Mouse (Mus musculus): ENCODE data around the gene Arhgef7.
A peak's percentile ranks its signal among the peaks of the same experiment; 100 is the strongest.

The Arhgef7 gene

GRCm38 (mm10) chr8:11703789-11704188, 23.7 kb upstream of the Arhgef7 start:
- Histone ChIP-seq H3K36me3 (ENCODE audit: control insufficient read depth, insufficient read depth, low read length, poor library complexity, severe bottlenecking) (no peaks in the 10 kb centered on the region), H3K27me3 (ENCODE audit: control insufficient read depth, insufficient read depth, low read length, poor library complexity, severe bottlenecking) (0 out of 2 replicates have a peak, but pooled peaks cover 2% of the 10 kb centered on the region)
- no peak for DNase-seq (ENCODE audit: low read depth, low spot score)

DNA sequence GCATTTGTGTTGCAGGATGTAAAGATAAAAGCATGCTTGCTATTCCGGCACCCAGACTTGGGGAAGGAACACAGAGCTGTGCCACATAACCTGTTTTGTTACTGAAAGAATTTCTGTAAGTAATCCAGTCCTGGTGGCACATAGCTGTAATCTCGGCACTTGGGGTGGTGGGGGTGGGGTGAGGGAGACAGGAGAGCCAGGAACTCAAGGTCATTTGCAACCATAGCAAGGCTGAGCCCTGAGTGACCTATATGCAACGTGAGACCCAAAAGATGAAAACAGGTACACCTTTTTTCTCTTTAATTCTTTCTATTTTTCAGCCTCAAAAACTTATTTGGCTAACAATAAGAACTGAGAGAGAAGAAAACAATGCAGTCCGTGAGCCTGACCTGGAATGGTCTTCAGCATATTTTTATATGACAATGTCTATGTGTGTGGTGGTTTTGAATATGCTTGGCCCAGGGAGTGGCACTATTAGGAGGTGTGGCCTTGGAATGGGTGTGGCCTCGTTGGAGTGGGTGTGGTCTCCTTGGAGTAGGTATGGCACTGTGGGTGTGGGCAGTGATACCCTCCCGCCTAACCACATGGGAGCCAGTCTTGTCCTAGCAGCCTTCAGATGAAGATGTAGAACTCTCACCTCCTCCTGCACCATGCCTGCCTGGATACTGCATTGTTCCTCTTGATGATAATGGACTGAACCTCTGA, 22.7 kb upstream of the Arhgef7 start:
- no peak for DNase-seq (ENCODE audit: low read depth, low spot score)
- no peaks in the 10 kb centered on the region for H3K36me3 ChIP-seq (ENCODE audit: control insufficient read depth, insufficient read depth, low read length, poor library complexity, severe bottlenecking)
- no peaks in the 10 kb centered on the region for H3K27me3 ChIP-seq (ENCODE audit: control insufficient read depth, insufficient read depth, low read length, poor library complexity, severe bottlenecking)

DNA sequence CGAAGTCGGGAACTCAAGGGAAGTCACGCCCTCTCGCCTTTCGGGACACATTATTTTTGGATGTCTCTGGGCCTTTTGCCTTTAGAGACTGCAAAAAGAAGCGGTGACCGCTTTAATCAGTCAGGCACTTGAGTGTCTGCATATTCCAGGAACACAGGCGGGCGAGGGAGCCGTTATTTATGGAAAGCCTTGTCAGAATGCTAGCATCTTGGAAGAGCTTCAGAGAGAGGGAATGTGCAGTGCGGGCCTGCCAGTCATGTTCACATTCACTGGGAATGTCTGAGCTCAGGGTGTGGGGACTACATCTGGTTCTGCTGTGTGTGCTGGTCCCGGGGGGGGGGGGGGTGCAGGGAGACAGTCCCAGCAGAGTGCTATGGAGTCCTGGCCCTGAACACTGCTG, 21.7 kb upstream of the Arhgef7 start:
- H3K36me3 ChIP-seq (ENCODE audit: control insufficient read depth, insufficient read depth, low read length, poor library complexity, severe bottlenecking), result no peaks in the 10 kb centered on the region
- no peak for DNase-seq (ENCODE audit: low read depth, low spot score)
- no peaks in the 10 kb centered on the region for H3K27me3 ChIP-seq (ENCODE audit: control insufficient read depth, insufficient read depth, low read length, poor library complexity, severe bottlenecking)

- no peaks in the 10 kb centered on the region for H3K27me3 ChIP-seq (ENCODE audit: control insufficient read depth, insufficient read depth, low read length, poor library complexity, severe bottlenecking)
- H3K36me3 ChIP-seq (ENCODE audit: control insufficient read depth, insufficient read depth, low read length, poor library complexity, severe bottlenecking), result no peaks in the 10 kb centered on the region
- no peak for DNase-seq (ENCODE audit: low read depth, low spot score)
These were observed 19.8 kb upstream of the Arhgef7 start for GRCm38 (mm10) chr8:11707701-11708100.

- H3K36me3 ChIP-seq (ENCODE audit: control insufficient read depth, insufficient read depth, low read length, poor library complexity, severe bottlenecking), result no peaks in the 10 kb centered on the region
- no peaks in the 10 kb centered on the region for H3K27me3 ChIP-seq (ENCODE audit: control insufficient read depth, insufficient read depth, low read length, poor library complexity, severe bottlenecking)
- DNase-seq (ENCODE audit: low read depth, low spot score), result no peak
These were observed 18.7 kb upstream of the Arhgef7 start for GRCm38 (mm10) chr8:11708815-11709214.

- Histone ChIP-seq H3K27me3 (ENCODE audit: control insufficient read depth, insufficient read depth, low read length, poor library complexity, severe bottlenecking) (no peaks in the 10 kb centered on the region), H3K36me3 (ENCODE audit: control insufficient read depth, insufficient read depth, low read length, poor library complexity, severe bottlenecking) (no peaks in the 10 kb centered on the region)
- DNase-seq (ENCODE audit: low read depth, low spot score), result no peak
These were observed 18.0 kb upstream of the Arhgef7 start for GRCm38 (mm10) chr8:11709542-11709941.

- no peaks in the 10 kb centered on the region for H3K27me3 ChIP-seq (ENCODE audit: control insufficient read depth, insufficient read depth, low read length, poor library complexity, severe bottlenecking)
- no peak for DNase-seq (ENCODE audit: low read depth, low spot score)
- H3K36me3 ChIP-seq (ENCODE audit: control insufficient read depth, insufficient read depth, low read length, poor library complexity, severe bottlenecking), result no peaks in the 10 kb centered on the region
These were observed 17.1 kb upstream of the Arhgef7 start for GRCm38 (mm10) chr8:11710415-11710814.

- H3K27me3 ChIP-seq (ENCODE audit: control insufficient read depth, insufficient read depth, low read length, poor library complexity, severe bottlenecking), result no peaks in the 10 kb centered on the region
- no peaks in the 10 kb centered on the region for H3K36me3 ChIP-seq (ENCODE audit: control insufficient read depth, insufficient read depth, low read length, poor library complexity, severe bottlenecking)
- peak; percentile 30 for DNase-seq (ENCODE audit: low read depth, low spot score)
These were observed 15.3 kb upstream of the Arhgef7 start for GRCm38 (mm10) chr8:11712244-11712643.

DNA sequence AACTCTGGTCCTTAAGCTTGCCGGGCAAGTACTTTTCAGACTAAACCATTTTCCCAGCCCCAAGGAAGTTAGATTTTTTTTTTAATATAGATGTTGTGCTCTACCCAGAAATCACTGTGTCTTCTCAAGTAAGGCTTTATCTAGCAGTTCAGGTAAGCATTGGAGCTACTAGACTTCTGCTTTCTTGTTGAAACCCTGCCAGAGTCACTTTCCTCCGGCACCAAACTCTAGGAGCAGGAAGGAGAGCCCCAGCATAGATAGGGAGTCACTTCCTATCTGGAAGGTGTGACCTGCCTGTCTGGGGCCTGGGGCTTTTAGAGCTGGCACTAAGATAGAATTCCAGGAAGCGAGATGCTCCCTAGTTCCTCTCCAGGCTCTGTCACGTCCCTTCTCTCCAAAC, 10.3 kb upstream of the Arhgef7 start:
- Histone ChIP-seq H3K27me3 (ENCODE audit: control insufficient read depth, insufficient read depth, low read length, poor library complexity, severe bottlenecking) (no peaks in the 10 kb centered on the region), H3K36me3 (ENCODE audit: control insufficient read depth, insufficient read depth, low read length, poor library complexity, severe bottlenecking) (no peaks in the 10 kb centered on the region)
- DNase-seq (ENCODE audit: low read depth, low spot score), result no peak

DNA sequence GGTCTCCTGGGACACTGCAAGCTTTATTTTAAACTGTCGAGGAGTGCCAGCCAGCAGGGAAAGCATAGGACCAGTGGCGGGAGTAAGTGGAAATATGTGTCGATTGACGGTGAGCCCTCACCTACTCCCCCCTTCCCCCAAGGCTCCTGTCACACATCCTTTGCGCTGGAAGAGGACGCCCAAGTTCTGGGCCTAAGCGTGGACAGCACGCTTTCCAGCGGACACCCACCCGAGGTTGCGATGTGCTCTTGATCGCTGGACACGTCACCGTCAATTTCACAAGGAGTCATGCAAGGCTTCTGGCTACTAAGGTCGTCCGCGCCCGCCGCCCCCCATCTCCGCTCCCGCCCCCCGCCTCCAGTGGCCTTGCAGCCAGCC, 259 bp upstream of the Arhgef7 start:
- no peak for DNase-seq (ENCODE audit: low read depth, low spot score)
- no peaks in the 10 kb centered on the region for H3K27me3 ChIP-seq (ENCODE audit: control insufficient read depth, insufficient read depth, low read length, poor library complexity, severe bottlenecking)

DNA sequence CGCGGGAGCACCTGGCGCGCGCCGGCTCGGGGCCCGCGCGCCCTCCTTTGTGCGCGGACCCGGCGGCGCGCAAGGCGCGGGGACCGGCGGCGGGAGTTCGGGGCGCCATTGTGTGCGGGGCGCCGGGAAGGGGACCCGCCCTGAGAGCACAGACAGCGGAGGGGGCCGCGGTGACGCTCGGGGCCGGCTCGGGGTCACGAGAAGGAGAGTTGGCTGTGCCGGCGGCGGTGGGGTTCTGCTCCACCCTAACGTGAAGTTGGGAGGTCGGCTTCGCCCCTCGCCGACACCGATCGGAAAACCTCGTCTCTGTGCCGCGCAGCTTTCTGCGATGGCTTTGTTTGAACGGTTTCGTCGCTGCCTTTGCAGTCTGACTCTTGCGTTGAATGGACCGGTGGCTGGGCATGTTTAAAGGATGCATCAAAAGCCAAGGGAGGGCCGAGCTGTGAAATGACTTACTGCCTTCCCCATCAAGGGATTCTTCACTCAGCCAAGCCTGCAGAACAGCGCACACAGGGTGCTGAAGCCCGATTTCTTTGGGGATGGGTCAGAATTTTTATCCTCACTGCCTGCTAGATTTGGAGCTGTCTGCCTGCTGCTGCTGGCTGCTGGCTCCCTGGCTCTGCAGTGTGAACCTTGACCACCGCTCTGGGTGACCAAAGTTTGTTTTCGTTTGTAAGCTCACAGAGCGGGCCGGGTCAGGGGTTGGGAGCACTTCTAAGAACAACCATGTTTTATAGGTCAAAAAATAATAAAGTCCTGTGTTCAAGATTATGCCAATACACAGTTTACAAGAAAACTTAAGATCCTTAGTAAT, 1.2 kb downstream of the Arhgef7 start:
- H3K36me3 ChIP-seq (ENCODE audit: control insufficient read depth, insufficient read depth, low read length, poor library complexity, severe bottlenecking), result no peaks in the 10 kb centered on the region
- no peak for DNase-seq (ENCODE audit: low read depth, low spot score)
- H3K27me3 ChIP-seq (ENCODE audit: control insufficient read depth, insufficient read depth, low read length, poor library complexity, severe bottlenecking), result no peaks in the 10 kb centered on the region

More for the DNA sequence above, 259 bp upstream of the Arhgef7 start:
- H3K36me3 ChIP-seq (ENCODE audit: control insufficient read depth, insufficient read depth, low read length, poor library complexity, severe bottlenecking), result no peaks in the 10 kb centered on the region

DNA sequence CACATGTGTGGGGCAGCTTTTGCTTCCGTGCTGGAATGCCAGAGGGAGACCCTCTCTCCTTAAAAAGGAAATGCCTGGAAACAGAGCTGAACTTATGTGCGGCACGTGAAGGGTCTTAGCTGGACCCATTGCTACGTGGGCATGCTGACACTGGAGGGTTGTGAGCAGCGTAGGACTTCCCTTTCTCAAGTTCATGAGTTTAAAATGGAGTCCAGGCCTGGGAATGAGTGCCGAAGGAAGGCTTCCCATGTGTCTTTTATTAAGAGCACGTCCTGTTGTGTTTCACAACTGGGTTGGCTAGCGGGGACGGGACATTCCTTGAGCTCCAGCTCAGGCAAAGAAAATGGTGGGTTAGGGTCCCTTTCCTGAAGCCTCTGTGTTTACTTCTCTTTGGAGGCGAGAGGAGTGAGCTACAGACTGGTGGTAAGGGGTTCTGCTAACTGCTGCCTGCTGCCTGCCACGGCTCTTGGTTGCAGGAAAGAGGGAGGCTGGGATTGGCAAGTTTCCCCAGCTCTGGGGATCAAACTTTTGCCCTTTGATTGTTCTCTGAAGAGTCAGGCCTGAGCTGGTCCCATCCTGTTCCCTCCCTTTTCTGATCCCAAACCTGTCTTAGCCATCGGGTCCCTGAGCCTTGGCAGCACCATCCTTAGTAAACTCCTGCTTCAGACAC, 2.9 kb downstream of the Arhgef7 start:
- Histone ChIP-seq H3K27me3 (ENCODE audit: control insufficient read depth, insufficient read depth, low read length, poor library complexity, severe bottlenecking) (no peaks in the 10 kb centered on the region), H3K36me3 (ENCODE audit: control insufficient read depth, insufficient read depth, low read length, poor library complexity, severe bottlenecking) (no peaks in the 10 kb centered on the region)
- no peak for DNase-seq (ENCODE audit: low read depth, low spot score)

- Histone ChIP-seq H3K36me3 (ENCODE audit: control insufficient read depth, insufficient read depth, low read length, poor library complexity, severe bottlenecking) (no peaks in the 10 kb centered on the region), H3K27me3 (ENCODE audit: control insufficient read depth, insufficient read depth, low read length, poor library complexity, severe bottlenecking) (no peaks in the 10 kb centered on the region)
- DNase-seq (ENCODE audit: low read depth, low spot score), result no peak
These were observed 8.2 kb downstream of the Arhgef7 start for GRCm38 (mm10) chr8:11735672-11736235.

DNA sequence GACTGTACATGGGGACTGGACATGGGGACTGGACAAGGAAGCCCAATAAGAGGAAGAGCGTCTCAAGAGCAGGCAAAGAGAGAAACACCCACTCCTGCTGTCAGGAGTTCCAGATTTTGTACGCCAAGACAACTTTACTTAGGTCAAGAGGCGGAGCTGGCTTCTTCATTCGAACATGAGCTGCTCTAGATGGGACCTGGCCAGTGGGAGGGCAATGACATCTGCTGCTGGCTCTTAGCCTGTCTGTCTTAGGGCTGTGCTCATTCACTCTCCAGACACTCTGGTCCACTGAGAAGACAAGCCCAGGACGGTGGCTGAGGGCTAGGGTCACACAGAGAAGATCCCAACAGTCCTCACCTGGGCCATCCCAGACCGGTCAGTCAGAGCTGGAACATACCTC, 9.6 kb downstream of the Arhgef7 start:
- Histone ChIP-seq H3K27me3 (ENCODE audit: control insufficient read depth, insufficient read depth, low read length, poor library complexity, severe bottlenecking) (no peaks in the 10 kb centered on the region), H3K36me3 (ENCODE audit: control insufficient read depth, insufficient read depth, low read length, poor library complexity, severe bottlenecking) (no peaks in the 10 kb centered on the region)
- DNase-seq (ENCODE audit: low read depth, low spot score), result no peak

- no peaks in the 10 kb centered on the region for H3K36me3 ChIP-seq (ENCODE audit: control insufficient read depth, insufficient read depth, low read length, poor library complexity, severe bottlenecking)
- DNase-seq (ENCODE audit: low read depth, low spot score), result no peak
- H3K27me3 ChIP-seq (ENCODE audit: control insufficient read depth, insufficient read depth, low read length, poor library complexity, severe bottlenecking), result no peaks in the 10 kb centered on the region
These were observed 11.6 kb downstream of the Arhgef7 start for GRCm38 (mm10) chr8:11739082-11739481.

All from splenic B cell, adult 2 months (primary cell).